ENCODE assay signal across 26 mouse cellular contexts in genomic region chr4:63008822-63009221, GRCm38 (mm10). TPM values are rescaled to one million over a fixed set of nuclear protein-coding genes. Genes with fewer than 3 reads are reported as not detected.
DNase-seq lines count a peak whose midpoint lies in the region; ATAC-seq and TF ChIP-seq lines count a peak whose summit lies in the region.
"Had no signal": no experiment of that assay in that cellular context is flagged by ENCODE, and none has a peak within 500 bp of the region (broad histone marks: within the 10 kb centered on the region; RNA-seq: fewer than 3 reads in every experiment).

No protein-coding gene starts in this region.

- 0 out of 2 replicates have a peak, but pooled peaks have one; percentile 13 for ATAC-seq in embryonic facial prominence, embryonic 11.5 days (replicated peaks; ENCODE audit: insufficient number of reproducible peaks, low FRiP score, low TSS enrichment, low read depth)
- ATAC-seq in midbrain, embryonic 13.5 days, result no peak
- ATAC-seq in midbrain, postnatal 0 days (ENCODE audit: low FRiP score), result no peak
- peak; percentile 24; the same call in 1 of the 2 replicates for ATAC-seq in intestine, embryonic 16.5 days
- ATAC-seq in stomach, postnatal 0 days (ENCODE audit: low FRiP score, low TSS enrichment), result peak; percentile 50; the same call in 1 of the 2 replicates
- ATAC-seq: activated CD4-positive, CD25-positive, alpha-beta regulatory T cell, adult 4 months; forebrain, postnatal 0 days had no signal

- H3K36me3 ChIP-seq in embryonic facial prominence, embryonic 11.5 days (replicated peaks; ENCODE audit: control insufficient read depth, insufficient read depth, low read depth, low read length), result no peaks in the 10 kb centered on the region; the same call in none of the 2 replicates
- H3K36me3 ChIP-seq in embryonic facial prominence, embryonic 10.5 days (replicated peaks), result peaks cover 6% of the 10 kb centered on the region
- H3K36me3 ChIP-seq in midbrain, embryonic 13.5 days, result no peaks in the 10 kb centered on the region
- no peaks in the 10 kb centered on the region for H3K36me3 ChIP-seq in midbrain, postnatal 0 days (ENCODE audit: insufficient read depth, low read length)
- H3K36me3 ChIP-seq in intestine, embryonic 16.5 days (ENCODE audit: control insufficient read depth, insufficient read depth, low read length), result no peaks in the 10 kb centered on the region
- no peaks in the 10 kb centered on the region for H3K36me3 ChIP-seq in stomach, postnatal 0 days (ENCODE audit: control insufficient read depth, insufficient read depth, low read length)
- H3K36me3 ChIP-seq: embryonic facial prominence, embryonic 12.5 days; embryonic facial prominence, embryonic 15.5 days; heart, embryonic 10.5 days; hindbrain, embryonic 12.5 days; hindbrain, embryonic 15.5 days had no signal

- no peak overlapping the region for H3K9ac ChIP-seq in embryonic facial prominence, embryonic 11.5 days (replicated peaks; ENCODE audit: low read length)
- H3K9ac ChIP-seq in midbrain, embryonic 13.5 days (replicated peaks), result no peak overlapping the region
- no peak overlapping the region for H3K9ac ChIP-seq in midbrain, postnatal 0 days (replicated peaks; ENCODE audit: low read length, poor library complexity, severe bottlenecking)
- no peak overlapping the region for H3K9ac ChIP-seq in intestine, embryonic 16.5 days (ENCODE audit: low read depth, low read length)
- no peak overlapping the region for H3K9ac ChIP-seq in stomach, postnatal 0 days (ENCODE audit: low read length)
- H3K9ac ChIP-seq: embryonic facial prominence, embryonic 12.5 days; embryonic facial prominence, embryonic 15.5 days; forebrain, postnatal 0 days; heart, embryonic 13.5 days; hindbrain, embryonic 12.5 days; hindbrain, embryonic 15.5 days had no signal

- WGBS in embryonic facial prominence, embryonic 11.5 days, result 81% methylated on average over 3 of the region's 3 CpGs
- 84% methylated on average over 3 of the region's 3 CpGs for WGBS in embryonic facial prominence, embryonic 10.5 days
- 79% methylated on average over 3 of the region's 3 CpGs for WGBS in midbrain, embryonic 13.5 days
- WGBS in midbrain, postnatal 0 days, result 87% methylated on average over 3 of the region's 3 CpGs
- WGBS in intestine, embryonic 16.5 days, result 60% methylated on average over 3 of the region's 3 CpGs
- 59% methylated on average over 3 of the region's 3 CpGs for WGBS in stomach, postnatal 0 days

- H3K9me3 ChIP-seq in embryonic facial prominence, embryonic 11.5 days (replicated peaks; ENCODE audit: control insufficient read depth, low read length), result no peaks in the 10 kb centered on the region
- H3K9me3 ChIP-seq in embryonic facial prominence, embryonic 10.5 days, result no peaks in the 10 kb centered on the region
- no peaks in the 10 kb centered on the region for H3K9me3 ChIP-seq in midbrain, embryonic 13.5 days
- H3K9me3 ChIP-seq in midbrain, postnatal 0 days (ENCODE audit: low read length), result no peaks in the 10 kb centered on the region
- H3K9me3 ChIP-seq in intestine, embryonic 16.5 days (ENCODE audit: control insufficient read depth, low read length), result no peaks in the 10 kb centered on the region
- H3K9me3 ChIP-seq in stomach, postnatal 0 days (ENCODE audit: control insufficient read depth, low read length), result no peaks in the 10 kb centered on the region
- H3K9me3 ChIP-seq: embryonic facial prominence, embryonic 12.5 days; embryonic facial prominence, embryonic 15.5 days; heart, embryonic 10.5 days; hindbrain, embryonic 12.5 days; hindbrain, embryonic 15.5 days had no signal

- H3K27ac ChIP-seq in embryonic facial prominence, embryonic 11.5 days (replicated peaks; ENCODE audit: low read depth, low read length), result no peak overlapping the region
- no peak overlapping the region for H3K27ac ChIP-seq in embryonic facial prominence, embryonic 10.5 days (replicated peaks)
- H3K27ac ChIP-seq in midbrain, embryonic 13.5 days, result peak overlapping the region; percentile 3; the same call in 1 of the 2 replicates
- H3K27ac ChIP-seq in midbrain, postnatal 0 days (ENCODE audit: low read depth, low read length), result no peak overlapping the region
- H3K27ac ChIP-seq in intestine, embryonic 16.5 days (ENCODE audit: low read length), result no peak overlapping the region
- H3K27ac ChIP-seq in stomach, postnatal 0 days (replicated peaks), result no peak overlapping the region
- H3K27ac ChIP-seq: embryonic facial prominence, embryonic 12.5 days; embryonic facial prominence, embryonic 15.5 days; gastrocnemius, adult 2 months; heart, adult 2 months; heart, embryonic 10.5 days; heart, embryonic 13.5 days; hindbrain, embryonic 12.5 days; hindbrain, embryonic 15.5 days had no signal

- DNase-seq in embryonic facial prominence, embryonic 11.5 days (ENCODE audit: low spot score), result no peak
- no peak for DNase-seq in embryonic facial prominence, embryonic 10.5 days (ENCODE audit: low spot score)
- no peak for DNase-seq in midbrain, postnatal 0 days (ENCODE audit: low spot score)
- peak; percentile 41 for DNase-seq in stomach, postnatal 0 days (ENCODE audit: low spot score)
- DNase-seq in left cerebral cortex, adult 8-10 months (ENCODE audit: low spot score in 2 of 2), result no peak
- DNase-seq in kidney, adult 18-20 months, result no peak
- DNase-seq: adrenal gland, adult 8-10 months; adrenal gland, postnatal 25 days; cerebellum, adult 11-12 months; cerebellum, adult 8-10 months; cerebellum, postnatal 36 days; embryo, embryonic 11 days; forebrain, postnatal 0 days; gastrocnemius, adult 2 months; gastrocnemius, postnatal 14 days; heart, adult 2 months; heart, postnatal 14 days had no signal

- H3K4me1 ChIP-seq in embryonic facial prominence, embryonic 11.5 days (ENCODE audit: control insufficient read depth, insufficient read depth, low read length), result no peaks in the 10 kb centered on the region
- H3K4me1 ChIP-seq in embryonic facial prominence, embryonic 10.5 days, result 0 out of 2 replicates have a peak, but pooled peaks cover 4% of the 10 kb centered on the region
- peaks cover 23% of the 10 kb centered on the region for H3K4me1 ChIP-seq in midbrain, embryonic 13.5 days (replicated peaks)
- peaks cover 4% of the 10 kb centered on the region; the same call in 1 of the 2 replicates for H3K4me1 ChIP-seq in midbrain, postnatal 0 days (ENCODE audit: insufficient read depth, low read length)
- peaks cover 24% of the 10 kb centered on the region for H3K4me1 ChIP-seq in intestine, embryonic 16.5 days (ENCODE audit: control insufficient read depth, insufficient read depth, low read length)
- peaks cover 7% of the 10 kb centered on the region; the same call in 1 of the 2 replicates for H3K4me1 ChIP-seq in stomach, postnatal 0 days (replicated peaks; ENCODE audit: control insufficient read depth, insufficient read depth)
- H3K4me1 ChIP-seq: embryonic facial prominence, embryonic 12.5 days; hindbrain, embryonic 12.5 days had no signal

- no peak overlapping the region for H3K4me3 ChIP-seq in embryonic facial prominence, embryonic 11.5 days (ENCODE audit: low read depth, low read length)
- no peak overlapping the region for H3K4me3 ChIP-seq in embryonic facial prominence, embryonic 10.5 days
- no peak overlapping the region for H3K4me3 ChIP-seq in midbrain, embryonic 13.5 days (replicated peaks)
- no peak overlapping the region for H3K4me3 ChIP-seq in midbrain, postnatal 0 days (ENCODE audit: low read depth, low read length)
- H3K4me3 ChIP-seq in intestine, embryonic 16.5 days (ENCODE audit: low read length), result no peak overlapping the region
- H3K4me3 ChIP-seq in stomach, postnatal 0 days (ENCODE audit: low read depth, low read length), result no peak overlapping the region
- H3K4me3 ChIP-seq: embryonic facial prominence, embryonic 12.5 days; embryonic facial prominence, embryonic 15.5 days; gastrocnemius, adult 2 months; heart, adult 2 months; heart, embryonic 10.5 days; heart, embryonic 13.5 days; hindbrain, embryonic 12.5 days; hindbrain, embryonic 15.5 days had no signal

- TF ChIP-seq EP300 in stomach, postnatal 0 days (optimal IDR thresholded peaks at IDR 0.05), result no peak

- H3K27me3 ChIP-seq in embryonic facial prominence, embryonic 11.5 days (ENCODE audit: control insufficient read depth, insufficient read depth, low read length), result no peaks in the 10 kb centered on the region
- no peaks in the 10 kb centered on the region for H3K27me3 ChIP-seq in embryonic facial prominence, embryonic 10.5 days (replicated peaks; ENCODE audit: low read depth, poor library complexity, severe bottlenecking)
- no peaks in the 10 kb centered on the region for H3K27me3 ChIP-seq in midbrain, embryonic 13.5 days
- H3K27me3 ChIP-seq in midbrain, postnatal 0 days (ENCODE audit: insufficient read depth, low read length), result no peaks in the 10 kb centered on the region
- H3K27me3 ChIP-seq in intestine, embryonic 16.5 days (replicated peaks; ENCODE audit: control insufficient read depth, insufficient read depth, low read length), result no peaks in the 10 kb centered on the region
- no peaks in the 10 kb centered on the region for H3K27me3 ChIP-seq in stomach, postnatal 0 days (ENCODE audit: control insufficient read depth, insufficient read depth, low read length)
- H3K27me3 ChIP-seq: embryonic facial prominence, embryonic 12.5 days; embryonic facial prominence, embryonic 15.5 days; heart, embryonic 13.5 days; hindbrain, embryonic 12.5 days; hindbrain, embryonic 15.5 days had no signal

- H3K4me2 ChIP-seq in embryonic facial prominence, embryonic 11.5 days (ENCODE audit: low read depth, low read length), result no peak overlapping the region
- no peak overlapping the region for H3K4me2 ChIP-seq in midbrain, embryonic 13.5 days (replicated peaks)
- H3K4me2 ChIP-seq in midbrain, postnatal 0 days (ENCODE audit: low read depth, low read length, poor library complexity, severe bottlenecking), result no peak overlapping the region
- no peak overlapping the region for H3K4me2 ChIP-seq in intestine, embryonic 16.5 days (ENCODE audit: low read depth, low read length)
- no peak overlapping the region for H3K4me2 ChIP-seq in stomach, postnatal 0 days (replicated peaks; ENCODE audit: low read depth)
- H3K4me2 ChIP-seq: embryonic facial prominence, embryonic 12.5 days; embryonic facial prominence, embryonic 15.5 days; heart, embryonic 13.5 days; hindbrain, embryonic 12.5 days; hindbrain, embryonic 15.5 days had no signal

- TF ChIP-seq CTCF in midbrain, postnatal 0 days (IDR thresholded peaks at IDR 0.05), result no peak
- TF ChIP-seq CTCF in stomach, postnatal 0 days (IDR thresholded peaks at IDR 0.05; ENCODE audit: low read depth), result no peak

RNA-seq across cellular contexts. Expression of gene Zfp618, which starts 43.4 kb away (rescaled TPM):
- 27.3 and 32.7 TPM in 2 replicates for polyA plus RNA-seq in embryonic facial prominence, embryonic 11.5 days (2014; fragmentation: Nextera tagmentation; extraction: Ambion mirVana)
- 23.0 and 26.9 TPM in 2 replicates for polyA plus RNA-seq in embryonic facial prominence, embryonic 10.5 days (2016; fragmentation: Nextera tagmentation; extraction: Ambion mirVana)
- 44.6 and 44.9 TPM in 2 replicates for polyA plus RNA-seq in midbrain, embryonic 13.5 days (2015; fragmentation: Nextera tagmentation; extraction: Ambion mirVana)
- 32.4 and 36.6 TPM in 2 replicates for total RNA-seq in midbrain, postnatal 0 days (2014; rRNA removed)
- polyA plus RNA-seq in midbrain, postnatal 0 days (2015; fragmentation: Nextera tagmentation; extraction: Ambion mirVana), result 18.2 and 20.1 TPM in 2 replicates
- polyA plus RNA-seq in intestine, embryonic 16.5 days (2015; fragmentation: Nextera tagmentation; extraction: Ambion mirVana), result 15.0 and 15.3 TPM in 2 replicates
- 5.8 and 6.7 TPM in 2 replicates for polyA plus RNA-seq in stomach, postnatal 0 days (2015; fragmentation: Nextera tagmentation; extraction: Ambion mirVana)
- total RNA-seq in left cerebral cortex, adult 8-10 months (2022), result 1 to 10 TPM; 3.6 to 5.8 (median 4.7) TPM

Comparison
In these comparisons a context has a peak if more than half of its experiments do, and no peak if none do; other contexts are left out.
1. ATAC-seq: peak in embryonic facial prominence, embryonic 11.5 days (single experiment), intestine, embryonic 16.5 days (single experiment) and stomach, postnatal 0 days (single experiment); none in midbrain, embryonic 13.5 days (single experiment) and midbrain, postnatal 0 days (single experiment).